Mouse (Mus musculus): ENCODE data around the gene Tmc5.

DNA sequence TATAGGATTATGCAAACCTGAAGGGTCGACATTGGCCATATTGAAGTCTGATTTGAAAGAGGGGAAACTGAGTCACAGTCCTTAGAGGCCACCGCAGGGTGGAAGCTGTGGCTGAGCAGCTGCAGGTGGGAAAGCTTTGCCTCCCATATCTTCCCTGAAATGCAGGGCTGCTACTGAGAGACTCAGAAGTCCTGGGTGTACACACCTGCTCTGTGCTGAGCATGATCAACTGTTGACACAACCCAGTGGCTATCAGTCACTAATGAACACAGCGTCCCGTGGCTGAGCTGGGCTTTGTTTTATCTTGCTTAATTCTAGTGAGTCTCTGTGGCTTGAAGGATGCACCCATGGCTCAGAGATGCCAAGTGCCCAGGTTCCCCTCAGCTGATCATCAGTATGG is 53.0 kb downstream of the Tmc5 start:
- TF ChIP-seq CTCF (IDR thresholded peaks at IDR 0.05; ENCODE audit: borderline replicate concordance, insufficient read depth, low read length): no peak
- no peak for TF ChIP-seq POLR2A (IDR thresholded peaks at IDR 0.05; ENCODE audit: low read depth, low read length)
